Mouse (Mus musculus) E14TG2a.4 (cell line): ENCODE results near the gene Cldn3.
A peak's percentile ranks its signal among the peaks of the same experiment; 100 is the strongest.

Experiments
- CTCF ChIP-seq: conservative IDR thresholded peaks from 2 replicates; pipeline ENCODE4 v1.5.1; 2014; ENCODE audit warnings: low read length
- NANOG ChIP-seq: IDR thresholded peaks from 2 replicates; pipeline ENCODE4 v1.6.1; 2014; ENCODE audit warnings: borderline replicate concordance, low read length, mixed read lengths
- POU5F1 ChIP-seq: IDR thresholded peaks from 2 replicates; pipeline ENCODE4 v1.6.1; 2014; ENCODE audit warnings: low read length, borderline replicate concordance

- TF ChIP-seq CTCF (no peak), NANOG (0 out of 2 replicates have a peak, but pooled peaks have one; percentile 56), POU5F1 (no peak)
Observed at GRCm38 (mm10) chr5:134941472-134942209, 44.4 kb upstream of the Cldn3 start.
